In the genomic region with DNA sequence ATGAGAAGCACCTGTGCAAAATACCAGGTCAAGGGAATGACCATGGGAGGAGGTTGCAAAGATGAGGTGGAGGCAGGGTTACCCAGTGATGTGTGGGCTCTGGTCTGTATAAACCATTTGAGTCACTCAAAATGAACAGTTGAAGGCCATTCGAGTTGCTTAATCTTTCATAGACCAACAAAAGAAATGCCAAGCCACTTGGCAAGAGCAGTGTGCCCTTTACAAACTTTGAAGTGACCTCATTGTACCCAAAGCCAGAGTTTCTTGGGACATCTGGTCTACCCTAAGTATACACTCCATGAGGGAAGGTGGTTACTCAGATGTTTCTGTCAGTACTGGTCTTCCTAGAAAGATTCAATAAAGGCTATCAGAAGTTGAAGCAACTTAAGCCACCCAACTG, we compare ENCODE assay signal across 17 mouse cellular contexts.
"Had no signal": no experiment of that assay in that cellular context is flagged by ENCODE, and none has a peak within 500 bp of the region (broad histone marks: within the 10 kb centered on the region; RNA-seq: fewer than 3 reads in every experiment).

No protein-coding gene starts in this region.

- H3K27ac ChIP-seq: kidney, embryonic 15.5 days; layer of hippocampus, adult 2 months; limb, embryonic 10.5 days; limb, embryonic 13.5 days; liver, embryonic 13.5 days; macrophage; midbrain, embryonic 13.5 days; stomach, postnatal 0 days had no signal

- H3K9me3 ChIP-seq: kidney, embryonic 15.5 days; limb, embryonic 10.5 days; limb, embryonic 13.5 days; liver, embryonic 13.5 days; midbrain, embryonic 13.5 days had no signal

- ATAC-seq: lung, postnatal 0 days; midbrain, embryonic 13.5 days had no signal

- H3K4me1 ChIP-seq: liver, embryonic 13.5 days; midbrain, embryonic 13.5 days had no signal

- H3K36me3 ChIP-seq: kidney, embryonic 15.5 days; limb, embryonic 10.5 days; limb, embryonic 13.5 days; liver, embryonic 13.5 days; midbrain, embryonic 13.5 days had no signal

- H3K4me3 ChIP-seq: kidney, embryonic 15.5 days; layer of hippocampus, adult 2 months; limb, embryonic 10.5 days; limb, embryonic 13.5 days; liver, embryonic 13.5 days; midbrain, embryonic 13.5 days had no signal

- H3K9ac ChIP-seq: kidney, embryonic 15.5 days; limb, embryonic 13.5 days; liver, embryonic 13.5 days; lung, embryonic 14.5 days; midbrain, embryonic 13.5 days had no signal

- H3K4me2 ChIP-seq: kidney, embryonic 15.5 days; limb, embryonic 13.5 days; liver, embryonic 13.5 days; lung, embryonic 14.5 days; midbrain, embryonic 13.5 days had no signal

- H3K27me3 ChIP-seq: kidney, embryonic 15.5 days; limb, embryonic 13.5 days; liver, embryonic 13.5 days; midbrain, embryonic 13.5 days had no signal

- DNase-seq: kidney, adult 8-10 months; kidney, postnatal 10 days; kidney, postnatal 36 days; layer of hippocampus, adult 9-11 months; liver; liver, embryonic 13.5 days; lung, embryonic 14.5 days; thymus, adult 2 months; thymus, postnatal 25 days had no signal
